Mouse (Mus musculus): ENCODE results near the gene Slx4ip.

Gene Slx4ip

GRCm38 (mm10) chr2:137107946-137108345 lies 216.9 kb downstream of the Slx4ip start:
- no peak for DNase-seq

- no peak for DNase-seq
These were observed 218.5 kb downstream of the Slx4ip start for GRCm38 (mm10) chr2:137109321-137110213.

GRCm38 (mm10) chr2:137110214-137110898 lies 219.3 kb downstream of the Slx4ip start:
- no peak for DNase-seq

GRCm38 (mm10) chr2:137113288-137114061 lies 222.5 kb downstream of the Slx4ip start:
- no peak for DNase-seq

- peak; percentile 10 to 18 for DNase-seq
These were observed 223.5 kb downstream of the Slx4ip start for GRCm38 (mm10) chr2:137114248-137115096.

GRCm38 (mm10) chr2:137115241-137116024 lies 224.4 kb downstream of the Slx4ip start:
- no peak for DNase-seq

GRCm38 (mm10) chr2:137116025-137116674 lies 225.1 kb downstream of the Slx4ip start, which contains the start of gene Jag1:
Gene Jag1 (minus strand): TSS chr2:137116644.
- DNase-seq = no peak

- peak; percentile 24 to 39 for DNase-seq
These were observed 225.8 kb downstream of the Slx4ip start for GRCm38 (mm10) chr2:137116675-137117320.

GRCm38 (mm10) chr2:137117321-137117690 lies 226.3 kb downstream of the Slx4ip start:
- DNase-seq = peak; percentile 24 to 25
